Mouse (Mus musculus) embryonic facial prominence, embryonic 10.5 days (tissue): Measurements from ENCODE around the gene Gm10681. TPM values are rescaled to one million over a fixed set of nuclear protein-coding genes. Genes with fewer than 3 reads are reported as not detected.
"Not testable (repeated sequence)": the region's sequence is repeated elsewhere in the genome, so short reads cannot be mapped to it uniquely, and the experiment has no call there.

Experiments
- DNase-seq: peaks from one replicate; pipeline ENCODE4 v3.0.0-alpha.2; 2017; ENCODE audit warnings: low spot score
- H3K27ac ChIP-seq: fragments of 300-500 bp; sonication (generic); replicated peaks from 2 replicates; pipeline ENCODE4 v1.5.1; 2016; ENCODE audit warnings: mild to moderate bottlenecking
- H3K27me3 ChIP-seq: fragments of 300-500 bp; sonication (generic); replicated peaks from 2 replicates; pipeline ENCODE4 v1.6.1; 2016; ENCODE audit warnings: low read depth, mild to moderate bottlenecking; ENCODE audit not compliant: poor library complexity, severe bottlenecking
- H3K36me3 ChIP-seq: fragments of 300-500 bp; sonication (generic); replicated peaks from 2 replicates; pipeline ENCODE4 v1.6.1; 2016; ENCODE audit warnings: mild to moderate bottlenecking, moderate library complexity
- H3K4me1 ChIP-seq: fragments of 300-500 bp; sonication (generic); 2 replicates; pipeline ENCODE4 v1.6.1; 2016
- H3K4me3 ChIP-seq: fragments of 300-500 bp; sonication (generic); 2 replicates; pipeline ENCODE4 v1.5.1; 2016; ENCODE audit warnings: mild to moderate bottlenecking, moderate library complexity
- H3K9me3 ChIP-seq: fragments of 300-500 bp; sonication (generic); 2 replicates; pipeline ENCODE4 v1.6.1; 2016; ENCODE audit warnings: mild to moderate bottlenecking
- WGBS: fragments of 180-500 bp; shearing (Covaris S2); methylation state at CpG from one replicate; pipeline ENCODE4 v1.1.7; 2016; 5-methylcytosine and 5-hydroxymethylcytosine counted together
- polyA plus RNA-seq: library from polyadenylated mRNA; unstranded; fragments of >200 nt; fragmentation: Nextera tagmentation; extraction: Ambion mirVana; gene quantifications from 2 replicates; pipeline ENCODE4 v1.2.1, GENCODE M21; 2016

Gm10681 gene
- polyA plus RNA-seq: not detected in 2 replicates

GRCm38 (mm10) chr3:98588707-98589106 is at the start of gene Gm10681:
Gm10681 (minus strand) TSS chr3:98588807.
- no peak for DNase-seq
- H3K27ac ChIP-seq: no peak within 1 kb of the TSS
- H3K4me3 ChIP-seq: no peak within 1 kb of the TSS

DNA sequence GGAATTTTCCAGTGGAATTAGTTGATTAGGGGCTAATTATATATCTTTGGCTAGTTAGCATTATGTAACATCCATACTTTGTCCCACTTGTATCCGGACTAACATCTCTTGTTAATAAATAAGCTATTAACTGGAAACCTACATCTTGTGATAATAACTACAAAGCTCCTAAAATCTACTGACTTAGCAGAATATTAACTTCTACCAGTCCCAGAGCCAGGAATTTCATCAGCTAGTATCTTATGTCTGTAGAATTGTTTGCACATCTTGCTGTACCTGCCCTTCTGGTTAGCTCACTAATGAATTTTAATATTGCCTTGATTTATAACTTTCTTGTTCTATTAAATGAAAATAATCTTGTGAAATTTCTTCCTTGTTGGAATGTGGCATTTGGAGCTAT is 46.5 kb upstream of the Gm10681 start:
- H3K9me3 ChIP-seq: no peaks in the 10 kb centered on the region
- H3K36me3 ChIP-seq: no peaks in the 10 kb centered on the region
- H3K27me3 ChIP-seq: no peaks in the 10 kb centered on the region
- H3K27ac ChIP-seq: no peak overlapping the region
- no peak overlapping the region for H3K4me3 ChIP-seq
- WGBS: 88% methylated on average over 1 of the region's 1 CpGs
- no peak for DNase-seq
- H3K4me1 ChIP-seq: no peaks in the 10 kb centered on the region

More at GRCm38 (mm10) chr3:98588707-98589106, at the start of gene Gm10681:
- Histone ChIP-seq H3K4me1 (no peaks in the 10 kb centered on the region), H3K36me3 (no peaks in the 10 kb centered on the region), H3K27me3 (no peaks in the 10 kb centered on the region), H3K9me3 (no peaks in the 10 kb centered on the region)

DNA sequence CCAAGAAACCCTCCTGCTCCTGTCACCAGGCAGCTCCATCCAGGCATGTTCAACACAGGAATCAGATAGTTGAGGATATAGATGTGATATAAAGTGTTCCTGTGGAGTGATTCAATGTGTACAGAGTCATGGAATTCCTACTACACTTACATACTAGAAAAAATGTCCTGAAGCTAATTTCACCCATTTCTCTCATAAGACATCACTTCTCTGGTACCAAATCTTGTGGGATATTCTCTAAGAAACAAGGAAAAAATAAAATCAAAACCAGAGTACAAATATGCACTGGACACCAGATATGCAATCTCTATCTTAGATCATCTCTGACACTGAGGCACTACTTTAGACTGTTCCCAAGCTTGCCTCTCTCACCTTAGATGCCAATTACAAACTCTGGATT is 41.5 kb upstream of the Gm10681 start, which contains the start of gene Hsd3b5:
Gene Hsd3b5, minus strand, starts transcription at position 101 of the 400 bp plus-strand sequence.
- no peak within 1 kb of the TSS for H3K27ac ChIP-seq
- H3K4me1 ChIP-seq: no peaks in the 10 kb centered on the region
- H3K36me3 ChIP-seq: no peaks in the 10 kb centered on the region
- no peak within 1 kb of the TSS for H3K4me3 ChIP-seq
- no peaks in the 10 kb centered on the region for H3K9me3 ChIP-seq
- DNase-seq: no peak
- no peaks in the 10 kb centered on the region for H3K27me3 ChIP-seq

- WGBS: 86% methylated on average over 3 of the region's 3 CpGs
- no peaks in the 10 kb centered on the region for H3K4me1 ChIP-seq
- H3K27me3 ChIP-seq: no peaks in the 10 kb centered on the region
- no peaks in the 10 kb centered on the region for H3K9me3 ChIP-seq
- DNase-seq: no peak
- no peak overlapping the region for H3K4me3 ChIP-seq
- H3K36me3 ChIP-seq: no peaks in the 10 kb centered on the region
- no peak overlapping the region for H3K27ac ChIP-seq
Observed at GRCm38 (mm10) chr3:98629633-98630032, 41.0 kb upstream of the Gm10681 start.

GRCm38 (mm10) chr3:98616786-98617185 is 28.2 kb upstream of the Gm10681 start:
- H3K4me1 ChIP-seq, DNase-seq, H3K9me3 ChIP-seq, H3K4me3 ChIP-seq, H3K27ac ChIP-seq, H3K36me3 ChIP-seq, H3K27me3 ChIP-seq: not testable (repeated sequence)
- 50% methylated on average over 1 of the region's 1 CpGs for WGBS

DNA sequence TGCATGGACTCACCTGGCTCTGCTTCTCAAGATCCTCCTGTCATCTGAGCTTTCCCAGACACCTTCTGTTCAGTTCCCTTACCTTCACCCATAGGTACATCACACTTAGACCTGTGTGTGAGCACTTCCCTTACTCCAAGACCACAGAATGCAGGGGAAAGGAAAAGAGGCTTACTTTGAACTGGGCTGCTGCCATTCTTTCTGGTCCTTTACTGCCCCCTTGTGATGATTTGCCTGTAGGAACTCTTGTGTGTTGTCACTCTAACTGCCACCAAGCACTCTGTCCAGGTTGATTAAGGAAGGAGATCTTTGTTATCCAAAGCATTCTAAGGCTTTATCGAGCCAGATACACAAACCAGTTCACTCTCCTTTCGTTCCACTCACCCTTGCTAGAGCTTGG is 27.6 kb upstream of the Gm10681 start:
- not testable (repeated sequence) for H3K4me1 ChIP-seq, H3K36me3 ChIP-seq, H3K4me3 ChIP-seq, H3K27ac ChIP-seq, H3K27me3 ChIP-seq, H3K9me3 ChIP-seq, DNase-seq
- WGBS: 27% methylated on average over 2 of the region's 2 CpGs

- not testable (repeated sequence) for H3K27me3 ChIP-seq, DNase-seq, H3K36me3 ChIP-seq, H3K4me1 ChIP-seq, H3K9me3 ChIP-seq, H3K27ac ChIP-seq, H3K4me3 ChIP-seq
- WGBS: 72% methylated on average over 2 of the region's 2 CpGs
Observed at GRCm38 (mm10) chr3:98614406-98614927, 25.9 kb upstream of the Gm10681 start.

- Histone ChIP-seq H3K36me3 (no peaks in the 10 kb centered on the region), H3K4me1 (no peaks in the 10 kb centered on the region), H3K9me3 (no peaks in the 10 kb centered on the region), H3K4me3 (no peak overlapping the region), H3K27ac (no peak overlapping the region), H3K27me3 (no peaks in the 10 kb centered on the region)
- no peak for DNase-seq
Observed at GRCm38 (mm10) chr3:98613963-98614362, 25.4 kb upstream of the Gm10681 start.

DNA sequence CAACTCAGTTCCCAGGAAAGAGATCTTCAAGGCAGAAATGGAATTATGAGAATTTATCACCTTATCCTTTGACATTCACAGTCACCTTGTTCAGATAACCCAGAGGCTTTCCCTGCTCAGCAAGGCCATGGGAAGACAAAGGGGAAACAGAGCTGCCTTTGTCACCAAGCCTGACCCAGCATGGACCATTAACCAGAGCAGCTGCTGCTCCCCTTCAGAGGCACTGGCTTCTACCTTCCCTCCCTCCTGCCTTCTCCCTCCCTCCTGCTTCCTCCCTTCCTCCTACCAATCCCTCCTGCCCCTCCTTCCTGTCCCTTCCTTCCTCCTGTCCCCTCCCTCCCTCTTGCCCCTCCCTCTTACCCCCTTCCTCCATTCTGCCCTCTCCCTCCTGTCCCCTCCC is 24.9 kb upstream of the Gm10681 start:
- not testable (repeated sequence) for H3K9me3 ChIP-seq, H3K27me3 ChIP-seq, H3K4me1 ChIP-seq, H3K36me3 ChIP-seq, H3K27ac ChIP-seq, DNase-seq, H3K4me3 ChIP-seq

GRCm38 (mm10) chr3:98587721-98588120 is 886 bp downstream of the Gm10681 start:
- H3K9me3 ChIP-seq: no peaks in the 10 kb centered on the region
- WGBS: 85% methylated on average over 2 of the region's 2 CpGs
- H3K27me3 ChIP-seq: no peaks in the 10 kb centered on the region
- H3K27ac ChIP-seq: no peak overlapping the region
- DNase-seq: no peak
- H3K4me3 ChIP-seq: no peak overlapping the region
- H3K36me3 ChIP-seq: no peaks in the 10 kb centered on the region
- no peaks in the 10 kb centered on the region for H3K4me1 ChIP-seq

GRCm38 (mm10) chr3:98582622-98583021 is 6.0 kb downstream of the Gm10681 start:
- DNase-seq, H3K27me3 ChIP-seq, H3K4me1 ChIP-seq, H3K9me3 ChIP-seq, H3K27ac ChIP-seq, H3K36me3 ChIP-seq, H3K4me3 ChIP-seq: not testable (repeated sequence)

- H3K4me1 ChIP-seq, H3K27ac ChIP-seq, DNase-seq, H3K27me3 ChIP-seq, H3K4me3 ChIP-seq, H3K36me3 ChIP-seq, H3K9me3 ChIP-seq: not testable (repeated sequence)
- no CpG with 5 or more reads among the region's 1 CpGs for WGBS
Observed at GRCm38 (mm10) chr3:98582202-98582601, 6.4 kb downstream of the Gm10681 start.

DNA sequence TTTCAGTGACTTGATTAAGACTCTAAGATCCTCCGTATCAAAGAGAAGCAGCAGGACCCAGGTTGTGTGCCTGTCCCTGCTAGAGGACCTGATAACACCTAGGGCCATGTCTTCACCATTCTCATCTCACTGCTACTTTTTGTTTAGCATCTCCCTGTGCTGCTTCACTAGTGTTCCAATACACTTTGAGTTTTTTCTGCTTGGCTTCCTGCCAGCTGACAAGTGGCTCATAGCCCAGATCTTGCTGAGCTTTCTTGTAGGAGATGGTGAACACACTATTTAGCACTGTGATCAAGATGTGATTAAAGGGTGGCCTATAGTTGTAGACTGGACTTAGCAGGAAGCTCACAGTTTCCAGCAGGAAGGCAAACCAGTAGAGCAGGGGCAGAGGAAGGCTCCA is 7.6 kb downstream of the Gm10681 start:
- not testable (repeated sequence) for H3K36me3 ChIP-seq, DNase-seq, H3K27ac ChIP-seq, H3K4me3 ChIP-seq, H3K27me3 ChIP-seq, H3K9me3 ChIP-seq, H3K4me1 ChIP-seq
- 88% methylated on average over 1 of the region's 1 CpGs for WGBS

- WGBS: 88% methylated on average over 2 of the region's 2 CpGs
- H3K9me3 ChIP-seq, H3K4me3 ChIP-seq, H3K36me3 ChIP-seq, DNase-seq, H3K27ac ChIP-seq, H3K4me1 ChIP-seq, H3K27me3 ChIP-seq: not testable (repeated sequence)
Observed at GRCm38 (mm10) chr3:98567717-98568116, 20.9 kb downstream of the Gm10681 start.
